Mouse (Mus musculus) CH12.LX (cell line): ENCODE data around the gene Ctcf.

Source experiments
- CTCF ChIP-seq, 2 experiments: IDR thresholded peaks in 1 of 2; conservative IDR thresholded peaks in 1 of 2; 2 replicates each; pipeline ENCODE4 v1.5.1; 2011 to 2012; ENCODE audit warnings: low read depth in 2 of 2, low read length in 2 of 2, improper control_type of control experiment in 1 of 2, inconsistent platforms in 1 of 2, mild to moderate bottlenecking in 1 of 2, moderate library complexity in 1 of 2
- GABPA ChIP-seq: IDR thresholded peaks from 2 replicates; pipeline ENCODE4 v1.6.1; 2012; ENCODE audit warnings: low read depth, low read length, improper control_type of control experiment, inconsistent platforms; ENCODE audit not compliant: insufficient replicate concordance
- JUND ChIP-seq: conservative IDR thresholded peaks from 2 replicates; pipeline ENCODE4 v1.6.1; 2011; ENCODE audit warnings: low read depth, low read length, improper control_type of control experiment
- POLR2A ChIP-seq: IDR thresholded peaks from 2 replicates; pipeline ENCODE4 v1.6.1; 2011; ENCODE audit warnings: low read depth, mild to moderate bottlenecking, improper control_type of control experiment, low read length
- ZKSCAN1 ChIP-seq: IDR thresholded peaks from 2 replicates; pipeline ENCODE4 v1.6.1; 2012; ENCODE audit warnings: low read depth, inconsistent platforms, low read length, improper control_type of control experiment, borderline replicate concordance
- ZNF384 ChIP-seq: IDR thresholded peaks from 2 replicates; pipeline ENCODE4 v1.6.1; 2012; ENCODE audit warnings: low read depth, low read length, improper control_type of control experiment, inconsistent platforms

- no peak for TF ChIP-seq GABPA
- no peak for TF ChIP-seq CTCF (conservative IDR thresholded peaks at IDR 0.05 in 1 of 2, IDR thresholded peaks at IDR 0.05 in 1 of 2; ENCODE audit: low read depth in 2 of 2, low read length in 2 of 2)
- TF ChIP-seq POLR2A, result no peak
- no peak for TF ChIP-seq ZNF384
- no peak for TF ChIP-seq ZKSCAN1
- TF ChIP-seq JUND, result no peak
Observed at GRCm38 (mm10) chr8:105700566-105700965, 64.2 kb downstream of the Ctcf start.
